Mouse (Mus musculus): ENCODE data around the gene Ccdc150. TPM values are rescaled to one million over a fixed set of nuclear protein-coding genes. Genes with fewer than 3 reads are reported as not detected.

Gene Ccdc150
- total RNA-seq, 4 experiments from 2014 or later, result 0.37 to 0.51 (median 0.46) TPM

Other genes with a start within 250 kb of the Ccdc150 start
- 10 to 100 TPM; 64.9 to 83.1 (median 70.7) TPM for gene Hecw2, start 55.5 kb upstream of the Ccdc150 start, total RNA-seq (2022)
- 10 to 100 TPM; 26.7 to 31.5 (median 28.4) TPM for gene Gtf3c3, start 188.3 kb downstream of the Ccdc150 start, total RNA-seq (2022)